Mouse (Mus musculus): Measurements from ENCODE around the gene 0610010K14Rik. TPM values are rescaled to one million over a fixed set of nuclear protein-coding genes. Genes with fewer than 3 reads are reported as not detected.

0610010K14Rik gene
- polyA plus RNA-seq, 1 experiment from 2014 or later = 50.1 TPM

DNA sequence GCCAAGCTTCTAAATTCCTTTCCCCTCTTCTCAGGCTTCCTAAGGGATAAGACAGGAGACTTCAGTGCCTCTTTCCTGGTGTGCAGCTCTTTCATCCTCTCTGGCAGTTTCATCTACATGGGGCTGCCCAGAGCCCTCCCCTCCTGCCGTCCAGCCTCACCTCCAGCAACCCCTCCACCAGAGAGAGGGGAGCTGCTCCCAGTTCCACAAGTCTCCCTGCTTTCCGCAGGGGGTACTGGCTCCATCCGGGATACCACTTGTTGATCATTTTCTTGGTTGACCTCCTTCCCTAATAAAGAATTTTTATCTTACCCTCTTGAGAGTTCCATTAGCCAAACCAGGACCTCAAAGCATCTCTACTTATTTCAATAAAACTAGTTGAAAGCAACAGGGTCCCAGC, 21.6 kb downstream of the 0610010K14Rik start:
- in situ Hi-C loops (cut with MboI; ENCODE audit: low pct_unique_long_range_greater_than_20kb) = loop anchor here (10.0 kb wide), 1 partner anchor 281 kb away; the partner anchor contains the start of gene Ybx2
- POLR2A ChIA-PET = no interaction called here
- DNase-seq (ENCODE audit: low read depth, low spot score) (no peak), ATAC-seq (no peak)
- no peak for TF ChIP-seq CTCF (IDR thresholded peaks at IDR 0.05)
- CTCF ChIA-PET = interaction anchor here (0.8 to 1.8 kb wide), 3 partner anchors 14 to 140 kb away, joined by 3 to 5 read pairs (median 4); partner anchors contain the start of gene Bcl6b
- H3K27me3 ChIP-seq = no peaks in the 10 kb centered on the region

DNA sequence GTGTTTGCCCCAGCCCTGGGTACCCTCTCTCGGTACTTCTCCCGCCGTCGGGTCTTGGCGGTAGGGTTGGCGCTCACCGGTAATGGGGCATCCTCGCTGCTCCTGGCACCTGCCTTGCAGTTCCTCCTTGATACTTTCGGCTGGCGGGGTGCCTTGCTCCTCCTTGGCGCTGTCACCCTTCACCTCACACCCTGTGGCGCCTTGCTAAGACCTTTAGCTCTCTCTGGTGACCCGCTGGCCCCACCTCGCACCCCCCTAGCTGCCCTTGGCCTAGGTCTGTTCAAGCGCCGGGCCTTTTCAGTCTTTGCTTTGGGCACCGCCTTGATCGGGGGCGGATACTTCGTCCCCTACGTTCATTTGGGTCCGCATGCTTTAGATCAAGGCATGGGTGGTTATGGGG, 22.4 kb downstream of the 0610010K14Rik start:
- in situ Hi-C loops (cut with MboI; ENCODE audit: low pct_unique_long_range_greater_than_20kb) = loop anchor here (10.0 kb wide), 1 partner anchor 280 kb away; the partner anchor contains the start of gene Ybx2
- no peak for TF ChIP-seq CTCF (IDR thresholded peaks at IDR 0.05)
- H3K27me3 ChIP-seq = no peaks in the 10 kb centered on the region
- no peak for ATAC-seq
- CTCF ChIA-PET = interaction anchor here (0.8 kb wide), 1 partner anchor 15 kb away, joined by 3 read pairs; the partner anchor contains the start of gene Bcl6b
- POLR2A ChIA-PET = no interaction called here
- DNase-seq (ENCODE audit: low read depth, low spot score) = no peak

DNA sequence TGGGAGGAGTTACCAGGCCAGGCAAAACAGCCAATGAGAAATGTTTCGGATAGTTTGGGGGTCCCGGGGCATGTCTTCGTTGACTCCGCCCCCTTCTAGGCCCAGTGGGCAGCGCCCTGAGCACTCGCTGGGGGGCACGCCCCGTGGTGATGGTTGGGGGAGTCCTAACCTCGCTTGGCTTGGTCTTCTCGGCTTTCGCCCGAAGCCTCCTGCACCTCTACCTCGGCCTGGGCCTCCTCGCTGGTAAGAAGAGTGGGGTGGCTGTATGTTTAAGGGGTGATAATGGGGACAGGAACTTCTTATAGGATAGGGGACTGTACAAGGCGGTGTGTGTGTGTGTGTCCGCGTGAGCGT, 22.9 kb downstream of the 0610010K14Rik start:
- TF ChIP-seq CTCF (IDR thresholded peaks at IDR 0.05) = no peak
- no peaks in the 10 kb centered on the region for H3K27me3 ChIP-seq
- DNase-seq (ENCODE audit: low read depth, low spot score) (no peak), ATAC-seq (no peak)
- ChIA-PET POLR2A (no interaction called here), CTCF (no interaction called here)
- in situ Hi-C loops (cut with MboI; ENCODE audit: low pct_unique_long_range_greater_than_20kb) = loop anchor here (10.0 kb wide), 1 partner anchor 280 kb away; the partner anchor contains the start of gene Ybx2

DNA sequence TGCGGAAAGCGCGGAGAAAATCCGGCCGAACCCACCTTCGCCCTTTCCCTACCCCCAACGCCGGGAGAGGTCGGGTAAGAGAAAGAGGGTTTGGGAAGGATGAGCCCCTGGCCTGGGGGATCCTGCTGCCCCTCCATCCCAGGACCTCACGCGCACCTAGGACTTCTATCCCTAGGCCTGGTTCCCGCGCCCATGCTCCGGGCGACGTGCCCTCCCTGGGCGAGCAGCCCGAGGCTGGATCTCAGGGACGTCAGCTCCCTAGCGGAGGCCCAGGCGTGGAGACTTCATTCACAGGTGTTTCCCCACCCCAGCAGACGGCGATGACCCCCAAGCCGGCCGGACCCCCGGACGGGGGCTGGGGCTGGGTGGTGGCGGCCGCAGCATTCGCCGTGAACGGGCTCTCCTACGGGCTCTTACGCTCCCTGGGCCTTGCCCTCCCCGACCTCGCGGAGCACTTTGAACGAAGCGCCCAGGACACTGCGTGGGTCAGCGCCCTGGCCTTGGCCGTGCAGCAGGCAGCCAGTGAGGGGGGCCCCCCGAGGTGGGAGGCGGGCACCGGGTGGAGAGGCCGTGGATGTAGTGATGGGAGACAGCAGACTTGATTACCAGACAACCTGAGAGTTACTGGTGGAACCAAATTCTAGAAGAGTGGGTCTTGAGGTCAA, 23.4 kb downstream of the 0610010K14Rik start:
- no peak for TF ChIP-seq CTCF (IDR thresholded peaks at IDR 0.05)
- ChIA-PET POLR2A (no interaction called here), CTCF (interaction anchor here (1.6 to 3.6 kb wide), 3 partner anchors 13 to 39 kb away, joined by 6 to 19 read pairs (median 8); no protein-coding TSS in a partner anchor)
- H3K27me3 ChIP-seq = no peaks in the 10 kb centered on the region
- ATAC-seq = no peak
- no peak for DNase-seq (ENCODE audit: low read depth, low spot score)
- in situ Hi-C loops (cut with MboI; ENCODE audit: low pct_unique_long_range_greater_than_20kb) = loop anchor here (10.0 kb wide), 1 partner anchor 280 kb away; the partner anchor contains the start of gene Ybx2

DNA sequence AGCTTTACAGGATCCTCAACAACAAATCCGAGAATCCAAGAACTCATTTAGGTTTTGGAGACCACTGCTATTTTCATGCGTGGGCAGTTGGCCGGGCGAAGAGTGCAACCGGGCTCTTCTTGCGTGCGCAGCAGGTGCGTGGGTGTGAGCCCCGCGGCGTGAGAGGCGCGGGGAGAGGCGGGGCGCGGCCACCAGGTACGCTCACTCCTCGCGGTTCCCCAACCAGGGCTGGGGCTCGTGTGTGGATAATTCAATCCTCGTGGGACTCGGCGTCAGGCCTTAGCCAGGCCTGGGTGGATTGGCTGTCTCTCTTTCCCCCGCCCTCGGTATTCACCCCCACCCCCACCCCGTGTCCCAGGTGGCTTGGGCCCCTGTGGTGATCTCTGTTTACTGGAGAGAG, 24.0 kb downstream of the 0610010K14Rik start:
- ATAC-seq (no peak), DNase-seq (ENCODE audit: low read depth, low spot score) (no peak)
- H3K27me3 ChIP-seq = no peaks in the 10 kb centered on the region
- ChIA-PET POLR2A (no interaction called here), CTCF (interaction anchor here (0.8 to 3.6 kb wide), 7 partner anchors 9 to 150 kb away, joined by 3 to 19 read pairs (median 6); no protein-coding TSS in a partner anchor)
- no peak for TF ChIP-seq CTCF (IDR thresholded peaks at IDR 0.05)
- in situ Hi-C loops (cut with MboI; ENCODE audit: low pct_unique_long_range_greater_than_20kb) = loop anchor here (10.0 kb wide), 1 partner anchor 279 kb away; the partner anchor contains the start of gene Ybx2

DNA sequence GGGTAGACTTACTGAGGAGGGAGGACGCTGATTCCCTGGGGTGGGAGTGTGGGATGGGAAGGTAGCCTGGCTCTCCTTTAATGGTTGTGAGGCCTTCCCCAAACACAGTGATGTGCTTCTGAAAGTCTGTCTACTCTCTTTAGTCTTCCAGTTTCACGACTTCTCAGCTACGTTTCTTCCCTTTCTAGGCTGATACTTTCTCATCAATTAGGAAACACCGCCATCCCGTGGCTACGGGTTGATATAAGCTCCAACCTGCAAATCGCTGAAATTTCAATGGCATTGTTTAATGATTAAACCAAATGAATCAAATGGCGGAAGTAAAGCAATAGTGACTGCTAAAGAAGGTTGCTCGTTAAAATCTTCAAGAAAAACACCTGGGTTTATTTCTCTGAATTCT, 24.8 kb downstream of the 0610010K14Rik start:
- DNase-seq (ENCODE audit: low read depth, low spot score) (no peak), ATAC-seq (peak; percentile 45)
- TF ChIP-seq CTCF (IDR thresholded peaks at IDR 0.05) = no peak
- no peaks in the 10 kb centered on the region for H3K27me3 ChIP-seq
- POLR2A ChIA-PET = interaction anchor here (1.2 kb wide), 1 partner anchor 11 kb away, joined by 3 read pairs; no protein-coding TSS in a partner anchor
- in situ Hi-C loops (cut with MboI; ENCODE audit: low pct_unique_long_range_greater_than_20kb) = loop anchor here (10.0 kb wide), 1 partner anchor 278 kb away; the partner anchor contains the start of gene Ybx2
- CTCF ChIA-PET = interaction anchor here (0.8 to 3.6 kb wide), 11 partner anchors 8 to 149 kb away, joined by 3 to 19 read pairs (median 6); no protein-coding TSS in a partner anchor

DNA sequence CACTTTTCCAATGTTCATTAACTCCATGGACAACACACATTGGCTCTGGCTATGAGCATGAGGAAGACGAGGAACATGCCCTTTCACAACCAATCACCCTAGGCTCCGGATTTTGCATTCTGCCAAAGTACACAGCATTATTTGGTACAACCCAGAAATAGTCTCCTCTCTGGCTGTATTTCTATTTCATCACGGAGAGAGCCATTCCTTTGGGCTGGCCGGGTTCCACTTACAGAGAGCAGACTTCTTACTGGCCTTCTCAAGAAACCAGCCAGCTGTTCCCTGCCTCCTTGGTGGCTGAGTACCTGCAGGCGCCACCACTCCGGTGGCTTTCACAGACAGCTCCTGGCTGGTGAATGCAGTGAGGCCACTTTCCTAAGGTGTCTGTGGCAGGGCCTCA, 25.3 kb downstream of the 0610010K14Rik start, which contains the start of gene Slc16a11:
Gene Slc16a11, plus strand, starts transcription at position 330 of the 400 bp plus-strand sequence.
- ChIA-PET CTCF (interaction anchor here (1.1 to 3.6 kb wide), 8 partner anchors 11 to 63 kb away, joined by 3 to 19 read pairs (median 6); no protein-coding TSS in a partner anchor), POLR2A (interaction anchor here (1.2 kb wide), 1 partner anchor 11 kb away, joined by 3 read pairs; no protein-coding TSS in a partner anchor)
- no peak for ATAC-seq
- TF ChIP-seq CTCF (IDR thresholded peaks at IDR 0.05) = no peak
- DNase-seq (ENCODE audit: low read depth, low spot score) = no peak
- in situ Hi-C loops (cut with MboI; ENCODE audit: low pct_unique_long_range_greater_than_20kb) = loop anchor here (10.0 kb wide), 1 partner anchor 278 kb away; the partner anchor contains the start of gene Ybx2
- H3K27me3 ChIP-seq = no peaks in the 10 kb centered on the region

DNA sequence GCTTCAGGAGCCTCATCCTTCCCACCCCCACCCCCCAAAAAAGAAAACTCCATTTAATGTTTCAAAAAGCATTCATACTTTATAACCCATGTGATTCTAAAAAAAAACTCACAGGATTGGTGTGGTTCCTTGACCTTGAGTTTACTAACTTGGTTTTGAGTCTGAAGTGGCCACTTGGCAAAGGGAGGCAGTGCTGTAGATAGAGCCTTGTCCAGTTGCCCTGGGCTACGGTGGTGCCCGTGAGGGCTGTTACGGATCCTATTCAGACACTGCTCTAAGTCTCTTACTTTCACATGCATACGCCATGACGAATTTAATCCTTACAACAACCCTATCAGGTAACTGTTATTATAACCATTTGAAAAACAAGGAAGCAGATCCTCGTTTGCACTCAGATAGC, 25.7 kb downstream of the 0610010K14Rik start:
- no peaks in the 10 kb centered on the region for H3K27me3 ChIP-seq
- in situ Hi-C loops (cut with MboI; ENCODE audit: low pct_unique_long_range_greater_than_20kb) = loop anchor here (10.0 kb wide), 1 partner anchor 277 kb away; the partner anchor contains the start of gene Ybx2
- ChIA-PET POLR2A (interaction anchor here (0.7 to 1.2 kb wide), 2 partner anchors 11 to 119 kb away, joined by 3 read pairs; no protein-coding TSS in a partner anchor), CTCF (interaction anchor here (1.2 to 3.6 kb wide), 5 partner anchors 10 to 63 kb away, joined by 3 to 19 read pairs (median 7); no protein-coding TSS in a partner anchor)
- TF ChIP-seq CTCF (IDR thresholded peaks at IDR 0.05) = no peak
- ATAC-seq (no peak), DNase-seq (ENCODE audit: low read depth, low spot score) (no peak)

DNA sequence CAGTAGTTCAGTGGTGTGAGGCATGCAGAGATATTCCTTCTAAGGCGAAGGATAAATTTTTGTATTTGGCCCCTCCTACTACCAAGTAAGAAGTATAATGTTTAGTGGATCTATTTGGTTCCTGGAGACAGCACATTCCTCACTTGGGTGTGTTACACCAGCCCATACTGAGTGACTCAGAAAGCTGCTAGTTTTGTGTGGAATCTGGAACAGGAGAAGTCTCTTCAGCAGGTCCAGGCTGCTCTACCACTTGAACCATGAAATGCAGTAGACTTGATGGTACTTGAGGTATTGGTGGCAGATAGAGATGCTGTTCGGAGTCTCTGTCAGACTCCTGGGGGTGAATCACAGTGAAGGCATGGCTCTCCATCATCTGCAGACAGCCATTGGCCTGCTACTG, 27.0 kb downstream of the 0610010K14Rik start:
- ChIA-PET POLR2A (no interaction called here), CTCF (interaction anchor here (1.1 to 3.6 kb wide), 4 partner anchors 9 to 31 kb away, joined by 3 to 19 read pairs (median 4); partner anchors contain the start of gene Bcl6b)
- DNase-seq (ENCODE audit: low read depth, low spot score) (no peak), ATAC-seq (no peak)
- no peak for TF ChIP-seq CTCF (IDR thresholded peaks at IDR 0.05)
- no peaks in the 10 kb centered on the region for H3K27me3 ChIP-seq
- in situ Hi-C loops (cut with MboI; ENCODE audit: low pct_unique_long_range_greater_than_20kb) = loop anchor here (10.0 kb wide), 1 partner anchor 276 kb away; the partner anchor contains the start of gene Ybx2

DNA sequence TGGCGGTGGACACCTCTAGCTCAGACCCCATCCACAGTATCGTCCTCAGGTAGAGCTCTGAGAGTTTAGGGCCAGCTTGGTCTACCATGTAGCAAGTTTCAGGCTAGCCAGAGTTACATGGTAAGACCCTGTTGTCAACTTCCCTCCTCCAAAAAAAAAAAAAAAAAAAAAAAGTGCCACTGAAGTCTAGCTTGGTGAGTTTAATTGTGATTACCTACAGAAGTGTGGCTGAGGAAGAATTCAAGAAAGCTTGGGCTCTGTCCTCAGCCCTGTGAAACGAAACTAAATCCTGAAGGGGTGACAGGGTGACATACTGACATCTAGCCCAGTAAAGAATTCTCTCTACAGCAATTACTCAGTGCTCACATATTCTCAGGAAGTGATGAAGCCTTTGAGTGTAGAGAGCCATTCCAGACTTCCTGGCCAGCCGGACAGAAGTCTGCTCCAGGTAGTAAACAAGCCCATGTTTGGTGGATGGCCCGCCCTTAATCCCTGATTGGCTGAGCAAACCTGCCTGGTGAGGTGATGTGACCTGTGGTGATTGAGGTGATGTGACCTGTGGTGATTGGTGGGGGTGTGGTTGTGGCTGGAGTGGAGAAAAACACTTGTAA, 28.8 kb downstream of the 0610010K14Rik start:
- no peak for ATAC-seq
- POLR2A ChIA-PET = interaction anchor here (0.6 to 0.8 kb wide), 4 partner anchors 59 to 194 kb away, joined by 3 to 6 read pairs (median 5); no protein-coding TSS in a partner anchor

More for the DNA sequence above, 28.8 kb downstream of the 0610010K14Rik start:
- no peak for TF ChIP-seq CTCF (IDR thresholded peaks at IDR 0.05)
- no peak for DNase-seq (ENCODE audit: low read depth, low spot score)
- H3K27me3 ChIP-seq = no peaks in the 10 kb centered on the region
- CTCF ChIA-PET = interaction anchor here (0.6 to 1.3 kb wide), 4 partner anchors 8 to 123 kb away, joined by 3 to 6 read pairs (median 3); no protein-coding TSS in a partner anchor
- in situ Hi-C loops (cut with MboI; ENCODE audit: low pct_unique_long_range_greater_than_20kb) = loop anchor here (5.0 kb wide), 1 partner anchor 37 kb away; no protein-coding TSS in a partner anchor

Measured in Patski (cell line).